Mouse (Mus musculus): ENCODE results near the gene Vcl. TPM values are rescaled to one million over a fixed set of nuclear protein-coding genes. Genes with fewer than 3 reads are reported as not detected.

The Vcl gene
- polyA plus RNA-seq, 1 experiment = 104 TPM

GRCm38 (mm10) chr14:20964285-20964684 is 35.1 kb downstream of the Vcl start:
- H3K36me3 ChIP-seq (ENCODE audit: control insufficient read depth, insufficient read depth) = peaks cover 11% of the 10 kb centered on the region
- no peak for TF ChIP-seq SRF (IDR thresholded peaks at IDR 0.05; ENCODE audit: control insufficient read depth, insufficient read length, low read depth)
- no peak for TF ChIP-seq POLR2A (IDR thresholded peaks at IDR 0.05; ENCODE audit: insufficient read length, low read depth)
- no peak for TF ChIP-seq TCF12 (IDR thresholded peaks at IDR 0.05; ENCODE audit: insufficient read depth, poor library complexity, severe bottlenecking)
- no peak for TF ChIP-seq CEBPB (IDR thresholded peaks at IDR 0.05; ENCODE audit: insufficient read depth, poor library complexity, severe bottlenecking)
- no peak for TF ChIP-seq MAX (IDR thresholded peaks at IDR 0.05; ENCODE audit: low read depth)
- no peak for TF ChIP-seq MYOD1 (IDR thresholded peaks at IDR 0.05; ENCODE audit: control insufficient read depth in 1 of 3, insufficient read length in 2 of 3, low read depth in 2 of 3)
- no peak for TF ChIP-seq POLR2AphosphoS2 (IDR thresholded peaks at IDR 0.05; ENCODE audit: insufficient read length, low read depth)
- TF ChIP-seq E2F4 (IDR thresholded peaks at IDR 0.05; ENCODE audit: insufficient read depth) = no peak
- no peak for TF ChIP-seq TCF3 (IDR thresholded peaks at IDR 0.05; ENCODE audit: insufficient read length, low read depth)
- TF ChIP-seq MYOG (IDR thresholded peaks at IDR 0.05; ENCODE audit: control insufficient read depth in 1 of 3, insufficient read depth in 1 of 3, insufficient read length in 2 of 3, low read depth in 2 of 3) = no peak
- TF ChIP-seq REST (IDR thresholded peaks at IDR 0.05; ENCODE audit: insufficient read depth, insufficient read length) = no peak
- no peak for TF ChIP-seq USF1 (IDR thresholded peaks at IDR 0.05; ENCODE audit: low read depth)
- peaks cover 99% of the 10 kb centered on the region for H3K79me2 ChIP-seq (ENCODE audit: control insufficient read depth, insufficient read depth)
- H3K27me3 ChIP-seq (ENCODE audit: control insufficient read depth, insufficient read depth, insufficient read length) = no peaks in the 10 kb centered on the region
- no peak overlapping the region for H3ac ChIP-seq (ENCODE audit: control insufficient read depth, insufficient read length)
- no peak overlapping the region for H3K4me3 ChIP-seq
- H3K4me2 ChIP-seq (ENCODE audit: low read depth) = no peak overlapping the region

DNA sequence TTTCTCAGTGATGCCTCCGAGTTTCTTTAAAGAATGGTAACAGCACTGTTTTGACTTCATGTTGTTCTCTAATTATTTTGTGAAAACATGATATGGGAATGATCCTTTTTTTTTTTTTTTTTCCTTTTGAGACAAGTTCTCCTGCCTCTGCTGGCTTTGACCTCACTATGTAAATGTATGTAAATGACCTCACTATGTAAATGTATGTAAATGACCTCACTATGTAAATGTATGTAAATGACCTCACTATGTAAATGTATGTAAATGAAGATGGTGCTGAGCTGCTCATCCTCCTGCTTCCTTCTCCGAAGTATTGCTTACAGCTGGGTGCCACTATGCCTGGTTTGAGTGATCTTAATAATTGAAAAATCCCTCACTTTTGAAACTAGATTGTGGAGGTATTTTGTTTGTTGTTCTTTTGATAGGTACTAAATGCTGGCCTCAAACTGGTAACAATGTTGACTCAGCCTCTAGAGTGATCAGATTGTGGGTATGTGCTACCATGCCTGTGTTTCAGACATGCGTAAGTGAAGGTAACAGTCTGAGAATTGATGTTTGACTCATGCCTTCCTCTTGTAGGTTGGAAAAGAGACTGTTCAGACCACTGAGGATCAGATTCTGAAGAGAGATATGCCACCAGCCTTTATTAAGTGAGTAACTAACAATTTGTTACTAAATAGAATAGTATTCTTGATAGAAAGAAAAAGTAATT is 37.9 kb downstream of the Vcl start:
- H3ac ChIP-seq (ENCODE audit: control insufficient read depth, insufficient read length) = no peak overlapping the region
- H3K79me2 ChIP-seq (ENCODE audit: control insufficient read depth, insufficient read depth) = peaks cover 99% of the 10 kb centered on the region

DNA sequence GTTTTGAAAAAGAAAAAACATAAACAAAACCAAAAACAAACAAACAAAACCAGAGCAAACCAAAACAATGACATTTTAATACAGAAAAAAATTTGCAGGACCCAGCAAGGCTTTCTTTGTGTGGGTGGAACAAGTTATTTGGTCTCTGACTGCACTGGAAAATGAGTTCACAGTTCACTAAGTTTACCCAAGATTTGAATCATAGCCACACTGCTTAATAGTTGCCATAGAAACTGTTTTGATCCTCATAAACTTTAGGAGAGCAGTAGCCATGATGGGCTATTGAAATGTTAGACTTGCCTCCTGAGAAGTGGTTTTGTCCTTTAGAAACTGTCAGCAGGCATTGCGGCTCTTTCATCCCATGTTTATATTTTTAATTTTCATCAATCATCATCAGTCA is 39.9 kb downstream of the Vcl start:
- Histone ChIP-seq H3K27me3 (ENCODE audit: control insufficient read depth, insufficient read depth, insufficient read length) (no peaks in the 10 kb centered on the region), H3ac (ENCODE audit: control insufficient read depth, insufficient read length) (no peak overlapping the region), H3K79me2 (ENCODE audit: control insufficient read depth, insufficient read depth) (peaks cover 99% of the 10 kb centered on the region), H3K4me3 (no peak overlapping the region), H3K4me2 (ENCODE audit: low read depth) (no peak overlapping the region), H3K36me3 (ENCODE audit: control insufficient read depth, insufficient read depth) (peaks cover 23% of the 10 kb centered on the region)
- TF ChIP-seq POLR2AphosphoS2 (IDR thresholded peaks at IDR 0.05; ENCODE audit: insufficient read length, low read depth) (no peak), CEBPB (IDR thresholded peaks at IDR 0.05; ENCODE audit: insufficient read depth, poor library complexity, severe bottlenecking) (no peak), TCF12 (IDR thresholded peaks at IDR 0.05; ENCODE audit: insufficient read depth, poor library complexity, severe bottlenecking) (no peak), USF1 (IDR thresholded peaks at IDR 0.05; ENCODE audit: low read depth) (no peak), MYOD1 (IDR thresholded peaks at IDR 0.05; ENCODE audit: control insufficient read depth in 1 of 3, insufficient read length in 2 of 3, low read depth in 2 of 3) (no peak), SRF (IDR thresholded peaks at IDR 0.05; ENCODE audit: control insufficient read depth, insufficient read length, low read depth) (no peak)

More for the DNA sequence above, 37.9 kb downstream of the Vcl start:
- H3K36me3 ChIP-seq (ENCODE audit: control insufficient read depth, insufficient read depth) = peaks cover 14% of the 10 kb centered on the region
- no peak overlapping the region for H3K4me2 ChIP-seq (ENCODE audit: low read depth)
- H3K4me3 ChIP-seq = no peak overlapping the region
- no peaks in the 10 kb centered on the region for H3K27me3 ChIP-seq (ENCODE audit: control insufficient read depth, insufficient read depth, insufficient read length)
- no peak for TF ChIP-seq MAX (IDR thresholded peaks at IDR 0.05; ENCODE audit: low read depth)
- no peak for TF ChIP-seq TCF12 (IDR thresholded peaks at IDR 0.05; ENCODE audit: insufficient read depth, poor library complexity, severe bottlenecking)
- no peak for TF ChIP-seq USF1 (IDR thresholded peaks at IDR 0.05; ENCODE audit: low read depth)
- no peak for TF ChIP-seq E2F4 (IDR thresholded peaks at IDR 0.05; ENCODE audit: insufficient read depth)
- no peak for TF ChIP-seq POLR2A (IDR thresholded peaks at IDR 0.05; ENCODE audit: insufficient read length, low read depth)
- TF ChIP-seq SRF (IDR thresholded peaks at IDR 0.05; ENCODE audit: control insufficient read depth, insufficient read length, low read depth) = no peak
- no peak for TF ChIP-seq REST (IDR thresholded peaks at IDR 0.05; ENCODE audit: insufficient read depth, insufficient read length)

GRCm38 (mm10) chr14:20970389-20970788 is 41.2 kb downstream of the Vcl start:
- TF ChIP-seq MYOG (IDR thresholded peaks at IDR 0.05; ENCODE audit: control insufficient read depth in 1 of 3, insufficient read depth in 1 of 3, insufficient read length in 2 of 3, low read depth in 2 of 3) (no peak), MAX (IDR thresholded peaks at IDR 0.05; ENCODE audit: low read depth) (no peak), TCF3 (IDR thresholded peaks at IDR 0.05; ENCODE audit: insufficient read length, low read depth) (no peak), POLR2A (IDR thresholded peaks at IDR 0.05; ENCODE audit: insufficient read length, low read depth) (no peak), USF1 (IDR thresholded peaks at IDR 0.05; ENCODE audit: low read depth) (no peak), SRF (IDR thresholded peaks at IDR 0.05; ENCODE audit: control insufficient read depth, insufficient read length, low read depth) (no peak), E2F4 (IDR thresholded peaks at IDR 0.05; ENCODE audit: insufficient read depth) (no peak), POLR2AphosphoS2 (IDR thresholded peaks at IDR 0.05; ENCODE audit: insufficient read length, low read depth) (no peak), MYOD1 (IDR thresholded peaks at IDR 0.05; ENCODE audit: control insufficient read depth in 1 of 3, insufficient read length in 2 of 3, low read depth in 2 of 3) (no peak), TCF12 (IDR thresholded peaks at IDR 0.05; ENCODE audit: insufficient read depth, poor library complexity, severe bottlenecking) (no peak)
- H3K4me2 ChIP-seq (ENCODE audit: low read depth) = no peak overlapping the region
- no peaks in the 10 kb centered on the region for H3K27me3 ChIP-seq (ENCODE audit: control insufficient read depth, insufficient read depth, insufficient read length)
- peaks cover 99% of the 10 kb centered on the region for H3K79me2 ChIP-seq (ENCODE audit: control insufficient read depth, insufficient read depth)
- peaks cover 23% of the 10 kb centered on the region for H3K36me3 ChIP-seq (ENCODE audit: control insufficient read depth, insufficient read depth)
- no peak overlapping the region for H3ac ChIP-seq (ENCODE audit: control insufficient read depth, insufficient read length)
- no peak overlapping the region for H3K4me3 ChIP-seq

DNA sequence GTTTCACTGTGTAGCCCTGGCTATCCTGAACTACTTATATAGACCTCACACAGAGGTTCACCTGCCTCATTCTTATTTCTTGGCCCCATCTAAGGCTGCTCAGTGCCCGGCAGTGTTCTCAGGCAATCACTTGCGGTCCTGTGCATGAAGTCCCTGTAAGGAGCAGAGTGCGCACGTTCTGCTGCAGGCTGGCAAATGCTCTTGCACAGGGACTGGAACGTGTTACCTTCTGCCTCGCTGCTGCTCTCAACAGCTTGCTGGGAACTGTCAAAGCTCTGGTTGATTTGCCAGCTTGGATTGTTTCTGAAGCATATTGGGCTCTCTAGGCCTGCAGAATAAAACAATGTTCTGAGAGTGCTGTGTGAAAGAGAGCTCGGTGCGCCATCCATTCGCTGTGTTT is 41.7 kb downstream of the Vcl start:
- H3K4me2 ChIP-seq (ENCODE audit: low read depth) = no peak overlapping the region
- TF ChIP-seq TCF3 (IDR thresholded peaks at IDR 0.05; ENCODE audit: insufficient read length, low read depth) = no peak
- peak; percentile 28 for TF ChIP-seq POLR2AphosphoS2 (IDR thresholded peaks at IDR 0.05; ENCODE audit: insufficient read length, low read depth)
- TF ChIP-seq MYOD1 (IDR thresholded peaks at IDR 0.05; ENCODE audit: control insufficient read depth in 1 of 3, insufficient read length in 2 of 3, low read depth in 2 of 3) = no peak
- H3K27me3 ChIP-seq (ENCODE audit: control insufficient read depth, insufficient read depth, insufficient read length) = no peaks in the 10 kb centered on the region
- no peak overlapping the region for H3ac ChIP-seq (ENCODE audit: control insufficient read depth, insufficient read length)
- H3K79me2 ChIP-seq (ENCODE audit: control insufficient read depth, insufficient read depth) = peaks cover 99% of the 10 kb centered on the region
- H3K4me3 ChIP-seq = no peak overlapping the region
- H3K36me3 ChIP-seq (ENCODE audit: control insufficient read depth, insufficient read depth) = peaks cover 23% of the 10 kb centered on the region
